Mouse (Mus musculus) hematopoietic stem cell, adult 5-6 weeks (primary cell): Measurements from ENCODE around the gene Manba. TPM values are rescaled to one million over a fixed set of nuclear protein-coding genes. Genes with fewer than 3 reads are reported as not detected.
A peak's percentile ranks its signal among the peaks of the same experiment; 100 is the strongest.
"Not testable (repeated sequence)": the region's sequence is repeated elsewhere in the genome, so short reads cannot be mapped to it uniquely, and the experiment has no call there.

Source experiments
- ATAC-seq, 2 experiments: fragments of 125-278 bp in 1 of 2; replicated peaks in 1 of 2; 2 replicates each; pipeline ENCODE4 v1.8.0; 2016 to 2017; ENCODE audit warnings: inconsistent platforms in 2 of 2, mild to moderate bottlenecking in 2 of 2, moderate number of reproducible peaks in 2 of 2, low read depth in 1 of 2, moderate TSS enrichment in 1 of 2; ENCODE audit not compliant: low FRiP score in 2 of 2, poor library complexity in 2 of 2, severe bottlenecking in 2 of 2, insufficient read depth in 1 of 2, low TSS enrichment in 1 of 2
- total RNA-seq: library from RNA; stranded (forward); fragments of 172-1452, 232-1000 nt; gene quantifications from 2 replicates; pipeline ENCODE4 v1.2.3, GENCODE M21; 2017

The Manba gene
- total RNA-seq, 1 experiment from 2014 or later: 31.6 TPM

GRCm38 (mm10) chr3:135513270-135513669 is 27.9 kb downstream of the Manba start:
- ATAC-seq: peak in 1 of 2 experiments; percentile 12; a peak in 1 of 4 replicates

GRCm38 (mm10) chr3:135513800-135514425 is 28.5 kb downstream of the Manba start:
- ATAC-seq: no peak

GRCm38 (mm10) chr3:135515246-135515645 is 29.8 kb downstream of the Manba start:
- no peak for ATAC-seq

DNA sequence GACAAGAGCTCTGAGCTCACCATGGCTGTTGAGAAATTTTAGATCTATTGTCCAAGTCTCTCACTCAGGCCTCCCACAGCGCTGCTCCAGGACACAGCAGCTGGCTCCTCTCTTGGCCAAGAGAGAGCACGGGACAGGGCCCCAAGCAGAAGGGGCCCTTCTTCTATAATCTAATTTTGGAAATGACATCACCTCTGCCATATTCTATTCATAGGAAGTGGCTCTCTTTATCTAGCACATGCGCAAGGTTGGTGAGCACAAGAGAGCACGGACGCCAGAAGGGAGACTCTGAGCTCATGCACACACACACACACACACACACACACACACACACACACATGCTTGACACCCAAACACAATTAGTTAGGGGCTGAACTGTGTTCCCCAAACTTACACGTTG is 31.5 kb downstream of the Manba start:
- ATAC-seq: 0 out of 4 replicates have a peak, but pooled peaks of 1 of the 2 experiments have one; percentile 17

DNA sequence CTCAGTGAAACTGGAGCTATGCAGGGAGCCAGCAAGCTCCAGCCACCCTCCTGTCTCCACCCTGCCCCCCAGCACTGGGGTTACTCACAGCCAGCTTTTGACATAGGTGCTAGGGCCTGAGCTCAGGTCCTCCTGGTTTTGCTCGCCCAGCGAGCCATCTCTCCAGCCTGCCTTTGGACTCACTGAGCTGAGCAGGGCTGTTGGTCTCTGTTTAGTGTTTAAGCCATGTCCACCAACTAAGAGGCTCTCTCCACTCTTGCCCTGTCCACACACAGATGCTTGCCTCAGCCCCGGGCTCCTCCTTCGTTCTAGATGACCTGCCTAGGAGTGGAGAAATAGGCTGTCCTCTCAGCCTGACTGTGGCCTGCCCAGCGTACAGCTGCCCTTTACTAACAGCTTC is 33.5 kb downstream of the Manba start:
- no peak for ATAC-seq

DNA sequence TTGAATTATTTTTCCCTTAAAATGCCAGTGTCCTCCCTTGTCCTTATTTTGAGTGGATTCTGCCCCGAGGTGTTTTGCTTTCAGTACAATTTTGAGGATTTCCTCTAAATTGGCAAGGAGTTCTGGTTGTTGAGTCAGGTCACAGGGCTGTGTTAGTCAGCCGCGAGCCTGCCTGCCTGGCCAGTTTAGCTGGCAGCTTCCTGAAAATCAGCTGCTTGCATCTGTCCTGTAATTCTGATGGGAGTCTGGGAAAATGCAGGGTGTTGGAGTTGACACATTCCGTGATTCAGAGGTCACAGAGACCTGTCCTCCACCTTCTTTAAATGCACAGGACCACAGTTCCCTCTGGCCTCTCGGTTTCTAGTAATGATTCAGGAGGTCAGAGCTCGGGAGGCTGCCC is 34.2 kb downstream of the Manba start:
- ATAC-seq: no peak

GRCm38 (mm10) chr3:135521963-135522362 is 36.6 kb downstream of the Manba start:
- ATAC-seq: no peak

DNA sequence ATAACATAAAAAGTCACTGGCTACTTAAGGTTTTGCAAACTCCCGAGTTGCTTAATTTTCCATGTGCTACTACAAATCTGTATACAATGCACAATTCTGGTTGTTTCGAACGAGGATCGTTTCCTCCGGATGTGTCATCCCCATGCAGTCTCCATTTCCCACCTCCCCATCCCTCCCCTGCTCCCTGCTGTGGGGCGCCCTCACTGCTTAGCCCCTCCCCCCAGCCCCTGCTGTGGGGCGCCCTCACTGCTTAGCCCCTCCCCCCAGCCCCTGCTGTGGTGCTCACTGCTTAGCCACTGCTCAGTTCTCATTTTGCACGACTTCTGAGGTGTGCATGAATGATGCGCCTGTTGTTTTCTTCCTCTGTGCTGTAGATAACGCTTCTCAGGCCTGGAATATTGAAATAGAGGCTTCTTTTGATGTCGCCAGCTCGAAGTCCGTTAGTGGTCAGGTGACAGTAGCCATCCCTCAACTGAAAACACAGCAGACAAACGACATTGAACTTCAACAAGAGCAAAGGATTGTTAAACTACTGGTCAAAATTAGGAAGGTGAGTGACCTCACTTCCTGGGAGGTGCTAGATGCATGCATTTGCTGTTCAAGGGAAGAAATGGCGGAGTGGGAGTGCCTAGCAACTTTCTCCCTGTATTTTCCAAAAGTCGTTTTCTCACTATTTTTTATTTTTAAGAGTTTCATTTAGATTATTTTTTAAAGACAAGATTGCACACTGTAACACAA is 37.4 kb downstream of the Manba start:
- no peak for ATAC-seq

DNA sequence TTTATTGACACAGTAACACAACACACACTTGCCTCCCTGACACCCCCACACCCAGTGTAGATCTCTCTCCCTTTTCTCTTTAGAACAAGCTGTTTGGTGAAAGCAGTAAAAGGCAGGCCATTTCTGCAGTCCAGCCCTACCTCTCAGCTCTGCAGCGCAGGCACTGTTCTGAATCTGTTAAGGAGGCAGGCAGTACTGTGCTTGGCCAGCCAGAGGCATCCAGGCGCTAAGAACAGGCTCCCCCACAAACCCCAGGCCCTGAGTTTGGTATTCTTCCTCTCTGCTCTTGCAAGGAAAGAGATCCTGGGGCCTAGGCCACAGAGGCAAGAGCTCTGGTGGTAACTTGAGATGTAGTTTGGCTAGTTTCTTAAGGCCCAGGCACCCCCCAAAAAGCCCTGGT is 39.5 kb downstream of the Manba start:
- ATAC-seq: not testable (repeated sequence)

GRCm38 (mm10) chr3:135529670-135530069 is 44.3 kb downstream of the Manba start:
- no peak for ATAC-seq

- no peak for ATAC-seq
These were observed 46.4 kb downstream of the Manba start for GRCm38 (mm10) chr3:135531762-135532161.

GRCm38 (mm10) chr3:135534103-135534502 is 48.7 kb downstream of the Manba start:
- no peak for ATAC-seq

DNA sequence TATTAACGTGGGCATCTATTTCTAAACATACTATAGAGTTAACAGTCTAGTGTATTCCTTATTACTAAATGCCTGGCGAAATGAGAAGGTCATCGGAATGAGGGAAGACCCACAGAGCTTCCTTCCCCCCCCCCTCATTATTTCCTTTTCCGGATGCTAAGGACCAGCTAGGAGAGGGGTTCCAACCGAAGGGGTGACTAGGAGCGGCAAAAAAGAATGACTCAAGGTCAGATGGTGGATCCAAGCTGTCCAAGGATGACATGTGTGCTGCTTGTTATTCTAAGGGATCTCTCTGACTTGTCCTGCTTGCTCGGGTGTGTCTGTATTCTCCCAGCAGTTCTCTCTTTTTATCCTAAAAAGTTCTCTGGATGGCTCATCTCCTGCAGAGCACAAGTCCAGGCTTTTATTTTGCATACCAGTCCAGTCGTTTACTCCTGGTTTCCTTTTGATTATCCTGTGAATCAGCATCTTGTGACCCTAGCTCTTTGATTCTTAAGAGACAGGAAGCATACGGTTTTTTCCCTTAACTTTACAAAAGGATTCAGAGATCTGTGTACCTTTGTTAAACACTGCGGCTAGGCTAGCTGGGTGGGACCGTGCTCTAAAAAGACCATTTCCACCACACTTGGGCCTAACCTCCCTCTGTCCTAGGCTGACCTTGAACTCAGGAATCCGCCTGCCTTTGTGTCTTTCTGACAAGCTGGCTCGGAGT is 61.0 kb downstream of the Manba start:
- ATAC-seq: no peak

DNA sequence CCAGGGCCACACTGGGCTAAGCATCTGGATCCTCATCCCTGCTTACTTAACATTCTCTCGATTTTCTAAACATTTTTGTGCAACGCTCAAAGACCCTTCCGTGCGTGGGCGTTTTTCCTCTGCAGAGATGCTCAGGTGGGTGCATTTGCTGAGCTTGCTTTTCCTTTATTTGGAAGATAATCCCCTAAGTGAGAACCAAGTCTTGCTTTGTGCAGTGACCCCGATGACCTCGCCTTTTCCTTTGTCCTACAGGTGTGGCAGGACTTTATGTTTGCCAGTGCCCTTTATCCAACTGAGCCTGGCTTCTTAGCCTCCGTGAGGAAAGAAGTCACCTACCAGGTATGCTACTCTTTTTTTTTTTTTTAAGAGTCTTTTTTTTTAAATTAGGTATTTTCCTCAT is 61.9 kb downstream of the Manba start:
- ATAC-seq: no peak

- ATAC-seq: no peak
These were observed 67.5 kb downstream of the Manba start for GRCm38 (mm10) chr3:135552874-135553273.

DNA sequence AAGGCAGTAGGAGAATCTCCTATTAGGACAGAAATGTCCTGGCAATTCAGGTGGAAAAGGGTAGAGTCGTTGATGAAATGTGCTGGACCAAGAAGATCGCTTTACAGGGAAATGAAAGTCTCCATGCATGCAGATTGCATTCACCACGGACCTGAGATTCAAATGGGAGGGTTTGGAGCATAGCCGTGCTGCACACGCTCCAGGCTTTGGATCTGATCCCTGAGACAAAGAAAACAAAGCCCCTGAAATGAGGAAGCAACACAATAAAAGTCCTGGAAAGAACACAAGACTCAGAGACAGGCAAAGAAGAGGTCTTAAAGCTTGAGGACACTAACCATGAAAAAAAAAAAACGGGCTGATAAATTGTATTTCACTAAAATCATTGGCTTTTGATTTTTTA is 69.8 kb downstream of the Manba start:
- ATAC-seq: no peak

GRCm38 (mm10) chr3:135556052-135556587 is 70.7 kb downstream of the Manba start:
- ATAC-seq: no peak
